Mouse (Mus musculus): ENCODE measurements around the gene Dnajc5g.

The Dnajc5g gene

DNA sequence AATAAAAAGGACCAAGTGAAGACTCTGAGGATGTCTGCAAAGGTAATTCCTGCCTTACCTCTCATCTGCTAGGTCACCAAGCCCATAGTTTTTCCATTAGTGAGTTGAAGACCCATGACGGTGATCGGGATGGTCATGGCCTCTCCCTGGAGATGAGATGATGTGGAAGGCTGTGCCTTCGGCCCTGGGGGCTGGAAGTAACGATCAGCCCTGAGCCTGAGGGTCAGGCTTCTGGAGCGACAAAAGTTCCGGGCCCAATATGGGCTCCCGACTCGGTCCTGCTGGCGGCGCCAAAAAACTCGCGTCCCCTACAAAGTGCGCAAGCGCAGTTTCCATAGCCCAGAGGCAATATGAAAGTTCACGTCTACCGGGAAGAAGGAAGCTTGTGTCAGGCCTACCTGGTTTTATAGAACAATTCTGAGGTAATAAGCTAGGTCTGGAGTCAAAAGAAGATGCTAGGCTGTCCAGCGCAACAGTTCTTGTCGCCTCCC, 2.0 kb downstream of the Dnajc5g start, which contains the start of gene Slc30a3:
Gene Slc30a3, minus strand, starts transcription at position 238 of the 491 bp plus-strand sequence.
- DNase-seq (ENCODE audit: low spot score): no peak

DNA sequence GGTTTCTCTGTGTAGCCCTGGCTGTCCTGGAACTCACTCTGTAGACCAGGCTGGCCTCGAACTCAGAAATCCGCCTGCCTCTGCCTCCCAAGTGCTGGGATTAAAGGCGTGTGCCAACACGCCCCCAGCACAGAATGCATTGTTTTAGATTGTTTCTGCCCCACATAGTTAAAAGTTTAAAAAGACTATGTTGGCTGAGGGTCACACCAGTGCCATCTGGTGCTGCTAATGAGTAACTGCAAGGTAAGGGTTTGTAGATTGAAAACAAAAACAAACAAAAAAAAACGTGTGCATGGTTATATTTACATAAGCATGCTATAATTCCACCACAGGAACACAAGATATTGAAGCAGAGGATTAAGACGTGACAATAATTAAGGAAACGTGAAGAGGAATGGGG, 4.7 kb downstream of the Dnajc5g start:
- DNase-seq (ENCODE audit: low spot score): no peak

DNA sequence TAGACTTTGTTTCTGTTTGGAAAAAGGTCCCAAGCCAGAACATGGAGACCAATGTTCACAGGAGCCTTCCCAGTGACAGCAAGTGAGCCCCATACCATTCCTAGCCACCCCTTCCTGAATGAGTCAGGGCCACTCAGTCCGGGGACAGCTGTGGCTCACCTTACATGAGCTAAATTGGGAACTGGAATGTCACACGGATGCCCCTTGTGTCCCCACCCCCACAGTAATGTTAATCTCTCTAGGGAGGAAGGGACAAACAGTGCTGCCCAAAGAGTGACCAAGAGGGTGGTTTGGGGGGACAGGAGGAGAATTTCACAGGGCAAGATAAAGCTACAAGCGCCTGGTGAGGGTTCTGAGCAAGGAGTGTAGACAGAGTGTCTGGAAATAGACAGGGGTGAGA, 10.3 kb downstream of the Dnajc5g start, which contains the start of gene Trim54:
Gene Trim54, plus strand, starts transcription at position 359 of the 400 bp plus-strand sequence.
- no peak for DNase-seq (ENCODE audit: low spot score)

DNA sequence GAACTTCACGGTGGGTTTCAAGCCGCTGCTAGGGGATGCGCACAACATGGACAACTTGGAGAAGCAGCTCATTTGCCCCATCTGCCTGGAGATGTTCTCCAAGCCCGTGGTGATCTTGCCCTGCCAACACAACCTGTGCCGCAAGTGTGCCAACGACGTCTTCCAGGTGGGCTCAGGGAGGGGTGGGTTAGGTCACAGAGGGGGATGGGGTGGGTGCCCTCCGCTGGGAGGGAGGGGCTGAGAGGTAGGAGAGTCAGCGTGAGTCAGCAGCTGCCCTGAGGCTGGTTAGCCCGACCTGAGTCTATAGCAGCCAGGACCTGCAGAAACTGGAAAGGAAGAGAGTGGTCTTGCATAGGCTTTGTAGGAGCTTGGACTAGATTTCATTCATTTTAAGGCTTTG, 10.8 kb downstream of the Dnajc5g start:
- no peak for DNase-seq (ENCODE audit: low spot score)

DNA sequence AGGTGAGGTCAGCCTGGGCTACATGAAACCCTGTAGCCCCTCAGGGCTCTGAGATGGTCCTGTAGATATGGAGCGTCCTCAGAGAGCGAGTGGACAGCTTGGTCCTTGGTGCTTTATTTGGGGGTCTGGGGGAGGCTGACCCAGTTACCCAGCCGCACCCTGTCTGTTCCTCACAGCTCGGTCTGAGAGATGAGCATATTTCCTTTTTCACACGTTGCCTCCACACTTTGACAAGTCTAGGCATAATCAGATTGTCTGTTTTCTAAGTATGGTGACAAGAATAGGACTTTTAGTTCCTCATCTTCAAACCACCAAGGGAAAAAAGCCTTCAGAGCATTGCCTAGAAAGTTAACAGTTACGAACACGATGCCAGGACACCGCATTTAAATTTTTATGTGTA, 15.0 kb downstream of the Dnajc5g start:
- DNase-seq (ENCODE audit: low spot score): no peak

DNA sequence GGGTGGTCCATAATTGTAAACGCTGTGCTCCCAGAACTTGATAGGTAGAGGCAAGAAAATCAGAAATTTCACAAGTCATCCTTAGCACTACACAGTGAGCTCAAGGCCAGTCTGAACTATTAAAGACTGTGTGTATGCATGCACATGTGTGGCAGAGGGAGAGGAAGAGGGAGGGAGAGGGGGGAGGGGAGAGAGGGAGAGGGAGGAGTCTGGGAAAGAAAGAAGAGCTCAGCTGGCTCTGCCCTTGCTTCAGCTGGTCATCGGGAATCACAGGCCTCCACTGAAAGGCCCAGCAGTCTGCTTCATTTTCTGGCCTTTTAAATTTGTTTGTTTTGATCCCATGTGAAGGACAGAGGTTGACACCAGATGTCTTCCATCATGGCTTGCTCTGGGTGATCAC, 17.4 kb downstream of the Dnajc5g start:
- DNase-seq (ENCODE audit: low spot score): no peak

DNA sequence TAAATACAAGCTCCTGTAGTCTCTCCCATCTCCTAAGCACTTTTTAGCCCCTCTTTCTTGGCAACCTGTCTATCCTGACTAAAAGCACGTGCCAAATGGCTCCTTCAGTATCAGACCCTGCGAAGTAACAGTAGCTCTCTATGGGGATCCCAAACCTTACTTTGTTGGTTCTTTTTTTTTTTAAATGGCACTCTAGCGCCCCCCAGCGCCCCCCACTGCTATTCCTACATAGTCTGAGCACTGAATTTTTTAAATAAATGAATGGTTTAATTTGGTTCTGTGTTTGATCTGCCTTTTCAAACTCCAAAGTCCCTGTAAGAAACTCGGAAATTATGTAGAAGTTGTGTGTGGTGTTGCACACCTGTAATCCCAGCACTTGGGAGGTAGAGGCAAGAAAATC, 20.0 kb downstream of the Dnajc5g start:
- no peak for DNase-seq (ENCODE audit: low spot score)

DNA sequence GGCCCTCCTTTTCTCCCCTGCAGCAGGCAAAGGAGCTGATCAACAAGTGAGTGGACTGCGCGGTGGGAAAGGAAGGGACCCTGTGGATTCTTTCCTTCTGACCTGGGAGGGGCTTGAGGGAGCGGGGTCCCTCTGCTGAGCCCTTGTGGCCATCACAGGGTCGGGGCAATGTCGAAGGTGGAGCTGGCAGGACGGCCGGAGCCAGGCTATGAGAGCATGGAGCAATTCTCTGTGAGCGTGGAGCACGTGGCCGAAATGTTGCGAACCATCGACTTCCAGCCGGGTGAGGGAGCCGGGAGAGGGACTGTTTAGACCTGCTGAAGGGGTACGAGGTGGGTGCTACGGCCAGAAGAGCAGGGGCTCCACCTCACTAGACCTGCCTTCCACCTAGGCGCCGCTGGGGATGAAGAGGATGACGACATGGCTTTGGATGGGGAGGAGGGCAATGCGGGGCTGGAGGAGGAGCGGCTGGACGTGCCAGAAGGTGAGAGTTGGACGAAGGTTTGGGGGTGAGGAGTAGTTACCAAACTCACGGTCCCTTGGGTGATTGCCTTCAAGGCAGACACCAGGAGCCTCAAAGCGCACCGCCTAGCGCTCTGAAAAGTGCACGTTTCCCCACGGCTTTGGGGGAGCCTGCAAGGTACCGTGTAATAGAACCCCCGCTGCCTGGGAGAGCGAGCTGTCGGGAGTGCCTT, 30.8 kb downstream of the Dnajc5g start:
- peak; percentile 20 for DNase-seq (ENCODE audit: low spot score)

DNA sequence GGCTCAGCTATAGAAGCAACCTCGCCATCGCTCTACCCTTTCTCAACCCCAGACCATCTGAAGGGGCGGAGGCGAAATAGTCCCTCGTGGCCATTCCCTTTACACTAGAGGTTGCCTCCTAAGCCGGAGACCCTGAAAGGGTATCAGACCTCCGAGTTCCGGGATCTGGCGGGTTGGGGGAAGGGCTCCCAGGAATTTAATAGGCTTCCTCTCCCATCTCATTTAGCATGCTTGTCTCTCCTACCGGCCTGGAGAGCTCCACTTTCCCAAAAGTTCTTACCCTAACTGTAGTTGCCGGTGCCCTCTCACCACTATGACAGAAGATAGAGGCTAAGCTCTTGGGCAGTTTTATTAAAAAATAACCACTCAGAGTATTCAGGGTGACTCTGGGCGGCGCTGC, 31.6 kb downstream of the Dnajc5g start:
- DNase-seq (ENCODE audit: low spot score): peak; percentile 16

DNA sequence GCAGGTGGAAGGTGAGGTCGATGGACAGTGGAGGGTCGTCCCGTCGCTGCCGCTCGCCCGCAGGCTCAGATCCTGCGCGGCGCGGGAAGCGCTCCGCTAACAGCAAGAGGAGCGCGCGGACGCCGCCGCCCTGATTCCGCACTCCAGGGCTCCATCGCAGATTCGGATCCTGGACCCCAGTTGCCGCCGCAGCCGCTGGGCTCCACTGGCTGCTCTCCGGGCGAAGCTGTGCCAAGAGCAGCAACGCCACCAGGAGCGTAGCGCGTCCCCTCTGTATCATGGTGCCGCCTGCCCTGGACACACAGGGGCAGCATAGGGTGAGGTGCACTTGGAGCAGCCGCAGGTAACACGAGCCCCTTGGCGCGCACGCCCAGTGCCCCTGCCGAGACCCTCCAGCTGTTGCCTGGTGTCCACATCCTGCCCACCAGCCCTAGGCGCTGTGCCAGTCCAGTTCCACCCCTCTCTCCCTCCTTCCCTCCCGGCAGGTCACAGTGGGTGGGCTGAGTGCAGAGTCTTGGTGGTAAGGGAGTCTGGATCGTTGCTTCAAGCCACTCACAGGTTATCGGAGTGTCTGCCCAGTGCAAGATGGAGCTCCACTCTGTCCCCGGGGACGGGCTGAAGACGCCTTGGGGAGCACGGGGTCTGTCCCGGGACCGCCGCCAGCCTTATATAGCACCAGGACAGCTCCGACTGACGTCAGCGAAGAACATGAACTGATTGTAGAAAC, 32.3 kb downstream of the Dnajc5g start, which contains the start of gene Ucn:
Gene Ucn, minus strand, starts transcription at position 589 of the 727 bp plus-strand sequence.
- no peak for DNase-seq (ENCODE audit: low spot score)

DNA sequence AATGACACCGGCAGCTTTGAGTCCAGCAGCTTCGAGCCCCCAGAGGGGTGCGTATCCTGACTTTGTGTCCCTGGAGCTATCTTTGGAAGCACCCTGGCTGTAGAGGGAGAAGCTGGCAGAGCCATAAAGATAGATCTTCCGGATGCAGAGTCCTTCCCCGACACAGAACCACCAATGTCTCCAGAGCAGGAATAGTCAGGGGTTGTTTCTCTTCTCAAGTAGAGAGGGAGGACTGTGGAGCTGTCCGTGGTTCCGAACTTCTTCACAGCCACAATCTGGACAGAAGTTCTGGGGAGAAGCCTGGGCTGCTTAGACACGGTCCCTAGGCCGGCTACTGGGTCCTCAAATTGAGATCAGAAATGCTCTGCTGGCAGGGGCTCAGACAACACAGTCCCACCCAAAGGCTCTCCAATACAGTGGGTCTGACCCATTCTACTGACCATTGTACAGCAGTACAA, 32.9 kb downstream of the Dnajc5g start:
- peak; percentile 48 for DNase-seq (ENCODE audit: low spot score)

DNA sequence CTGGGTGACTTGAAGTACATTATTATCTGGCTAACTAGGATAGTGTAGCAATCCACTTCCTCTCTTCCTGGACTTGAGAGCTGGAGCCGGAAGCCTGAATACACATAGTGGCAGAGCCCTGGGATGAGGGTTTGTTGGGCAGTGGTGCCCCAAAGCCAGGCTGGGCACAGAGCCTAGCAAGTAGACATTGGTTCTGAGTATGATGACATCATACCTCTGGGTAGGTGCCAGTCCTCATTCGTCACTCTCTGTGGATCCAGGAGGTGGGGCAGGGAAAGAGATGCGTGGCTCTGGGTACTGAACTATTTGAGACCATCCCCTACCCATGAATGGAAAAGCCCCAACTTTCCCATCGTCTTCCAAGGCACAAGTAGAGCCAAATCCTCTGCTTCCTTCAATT, 43.7 kb downstream of the Dnajc5g start:
- no peak for DNase-seq (ENCODE audit: low spot score)

DNA sequence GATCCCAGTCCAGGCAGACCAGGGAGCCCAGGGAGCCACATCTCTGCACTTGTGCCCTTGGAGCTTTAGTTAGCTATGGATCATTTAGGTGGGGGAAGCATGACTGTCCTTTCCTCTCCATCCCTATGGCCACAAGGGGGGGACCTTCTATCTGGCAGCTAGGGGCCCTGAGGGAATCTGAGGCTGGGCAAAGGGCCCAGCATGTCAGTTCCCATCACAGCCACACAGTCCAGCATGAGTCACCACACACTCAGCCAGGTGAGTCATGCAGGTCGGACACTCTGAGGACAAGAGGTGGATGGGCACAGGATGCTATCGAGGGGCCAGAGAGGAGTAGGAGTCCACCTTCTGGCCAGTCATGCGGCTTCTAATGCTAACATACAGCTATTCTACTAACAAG, 45.7 kb downstream of the Dnajc5g start:
- no peak for DNase-seq (ENCODE audit: low spot score)

DNA sequence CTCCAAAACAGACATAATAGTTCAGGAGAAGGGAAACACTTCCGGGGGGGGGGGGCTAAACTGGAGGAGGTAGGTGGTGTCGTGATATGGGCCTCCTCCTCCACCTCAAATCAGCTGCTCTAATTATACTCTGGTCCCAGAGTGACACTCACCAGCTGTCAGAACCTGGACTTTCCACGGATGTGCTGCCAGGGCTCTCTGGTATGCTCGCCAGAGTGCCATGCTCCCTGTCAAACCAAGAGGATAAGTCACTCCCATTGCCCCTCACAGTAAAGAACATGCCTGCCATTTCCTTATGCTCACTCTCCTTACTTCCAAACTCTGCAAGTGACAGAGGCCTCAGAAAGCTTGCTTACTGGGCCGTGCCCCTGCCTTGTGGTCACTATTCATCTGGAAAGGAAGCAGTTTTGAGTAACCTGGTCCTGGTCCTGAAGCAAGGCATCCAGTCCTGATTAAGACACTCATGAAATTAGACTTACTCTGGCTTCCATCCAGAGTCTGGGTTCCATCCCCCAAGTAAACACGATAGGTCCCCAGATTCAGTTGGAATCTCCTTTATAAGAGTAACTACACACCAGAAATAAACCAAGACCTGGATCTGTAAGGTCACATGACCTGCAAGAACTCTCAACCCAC, 47.5 kb downstream of the Dnajc5g start:
- no peak for DNase-seq (ENCODE audit: low spot score)

DNA sequence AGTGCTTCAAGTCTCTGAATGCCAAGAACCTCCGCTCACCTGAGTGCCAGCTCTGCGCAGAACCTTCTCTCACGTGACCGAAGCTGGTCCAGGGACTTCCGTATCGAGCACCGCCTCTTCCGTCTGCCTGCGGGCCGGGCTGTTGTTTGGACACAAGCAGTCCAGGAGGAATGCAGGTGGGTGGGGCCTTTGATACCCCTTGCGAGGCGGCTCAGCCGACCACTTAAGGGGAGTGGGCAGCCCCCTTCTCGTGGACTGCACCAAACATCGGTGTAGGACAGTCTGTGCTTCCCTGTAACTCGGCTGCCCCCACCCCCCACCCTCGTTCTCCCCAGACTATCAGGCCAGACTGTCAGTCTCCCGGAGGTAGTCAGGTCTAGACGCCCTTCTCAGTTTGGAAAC, 48.1 kb downstream of the Dnajc5g start, which contains the start of gene Mpv17:
Gene Mpv17, minus strand, starts transcription at position 100 of the 402 bp plus-strand sequence.
- peak; percentile 94 for DNase-seq (ENCODE audit: low spot score)

Measured in embryo, embryonic 10 days (tissue).